Mouse (Mus musculus) embryonic fibroblast, embryonic 13.5 days (primary cell): Measurements from ENCODE around the gene Cacna1s.

Source experiments
- CTCF ChIP-seq: IDR thresholded peaks from 2 replicates; pipeline ENCODE4 v1.5.1; 2011; ENCODE audit warnings: mild to moderate bottlenecking, control low read depth, low read length, moderate library complexity, borderline replicate concordance; ENCODE audit not compliant: insufficient read depth
- POLR2A ChIP-seq: IDR thresholded peaks from 2 replicates; pipeline ENCODE4 v1.6.1; 2011; ENCODE audit warnings: low read depth, mild to moderate bottlenecking, control low read depth, low read length, moderate library complexity

GRCm38 (mm10) chr1:136085988-136086685 lies 33.6 kb downstream of the Cacna1s start:
- no peak for TF ChIP-seq POLR2A
- no peak for TF ChIP-seq CTCF
